Mouse (Mus musculus): ENCODE data around the gene Sv2a.
"Not testable (repeated sequence)": the region's sequence is repeated elsewhere in the genome, so short reads cannot be mapped to it uniquely, and the experiment has no call there.

The Sv2a gene

DNA sequence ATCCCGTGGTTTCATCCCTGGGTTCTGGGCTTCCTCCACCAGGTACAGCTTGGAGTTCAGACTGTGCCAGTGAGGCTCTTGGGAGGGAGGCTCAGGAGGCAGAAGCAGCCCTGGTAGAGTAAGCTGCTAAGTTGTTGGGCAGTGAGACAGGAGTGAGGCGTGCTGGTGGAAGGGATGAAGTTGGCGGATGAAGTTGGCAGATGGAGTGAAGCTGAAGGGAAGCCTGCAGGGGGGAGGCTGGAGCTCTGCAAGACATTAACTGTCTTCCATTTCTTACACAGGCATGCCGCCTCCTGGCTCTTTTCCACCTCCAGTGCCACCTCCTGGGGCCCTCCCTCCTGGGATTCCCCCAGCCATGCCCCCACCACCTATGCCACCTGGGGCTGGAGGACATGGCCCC is 6.9 kb upstream of the Sv2a start:
- DNase-seq (ENCODE audit: low spot score): not testable (repeated sequence)

DNA sequence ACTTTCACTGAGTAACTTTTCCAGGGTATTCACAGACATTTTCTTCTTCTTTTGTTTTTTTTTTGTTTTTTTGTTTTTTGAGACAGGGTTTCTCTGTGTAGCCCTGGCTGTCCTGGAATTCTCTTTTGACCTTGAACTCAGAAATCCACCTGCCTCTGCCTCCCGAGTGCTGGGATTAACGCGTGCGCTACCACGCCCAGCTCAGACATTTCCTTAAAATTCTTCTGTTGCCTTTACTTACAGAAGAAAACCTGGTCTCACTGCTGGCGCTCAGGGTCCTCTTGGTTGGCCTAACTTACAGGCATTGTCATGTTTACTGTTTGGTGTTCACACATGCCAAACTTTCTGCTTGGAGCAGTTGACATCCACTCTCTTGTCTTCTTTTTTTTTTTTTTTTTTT is 5.7 kb upstream of the Sv2a start:
- DNase-seq (ENCODE audit: low spot score): no peak

DNA sequence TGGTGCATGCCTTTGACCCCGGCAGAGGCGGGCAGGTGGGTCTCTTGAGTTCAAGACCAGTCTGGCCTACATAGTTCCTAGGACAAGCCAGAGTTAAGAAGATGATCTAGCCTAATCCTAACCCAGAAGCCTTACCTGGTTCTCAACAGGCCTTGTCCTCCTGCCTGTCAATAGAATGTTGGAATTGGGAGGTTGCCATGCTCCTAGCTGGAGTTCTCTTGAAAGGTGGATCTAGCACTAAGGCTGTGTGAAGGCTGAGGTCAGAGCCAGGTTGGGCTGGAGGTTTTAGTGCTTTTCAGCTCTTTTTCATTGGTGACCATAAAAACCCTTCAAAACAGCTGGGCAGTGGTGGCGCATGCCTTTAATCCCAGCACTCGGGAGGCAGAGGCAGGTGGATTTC is 2.5 kb upstream of the Sv2a start:
- no peak for DNase-seq (ENCODE audit: low spot score)

DNA sequence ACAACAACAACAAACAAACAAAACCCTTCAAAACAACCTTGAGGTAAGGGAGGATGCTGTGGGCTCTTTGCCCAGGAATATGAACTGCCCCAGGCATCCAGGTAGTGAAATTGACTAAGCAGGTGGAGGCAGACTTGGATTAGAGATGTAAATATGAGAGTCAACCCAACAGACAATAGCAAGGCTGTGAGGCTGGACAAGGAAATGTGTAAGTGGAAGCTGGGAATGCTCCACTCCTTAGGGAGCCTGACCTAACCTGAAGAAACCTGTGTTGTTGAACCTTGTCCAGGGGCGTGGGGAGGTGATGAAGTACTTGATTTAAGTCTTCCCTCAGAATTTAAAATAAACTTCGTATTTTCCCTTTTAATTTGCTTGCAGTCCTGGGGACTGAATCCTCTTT is 2.0 kb upstream of the Sv2a start:
- DNase-seq (ENCODE audit: low spot score): no peak

DNA sequence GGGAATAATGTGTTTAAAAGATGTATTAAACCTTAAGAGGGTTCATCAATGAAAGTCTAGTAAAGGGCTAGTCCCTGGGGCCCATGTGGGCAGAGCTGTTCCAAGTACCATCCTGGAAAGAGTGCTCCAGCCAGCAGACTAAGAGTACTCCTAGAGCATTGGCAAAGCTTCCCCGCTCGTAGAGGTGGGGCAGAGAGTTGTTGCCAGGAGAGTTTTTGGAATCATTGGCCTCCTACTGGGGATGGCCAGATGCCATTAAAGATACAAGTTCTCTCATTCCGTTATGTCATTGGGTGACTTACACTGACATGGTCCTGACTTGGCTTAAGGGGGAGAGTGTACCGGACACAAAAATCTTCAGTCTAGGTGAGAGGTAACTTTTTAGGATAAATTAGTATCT is 1.4 kb upstream of the Sv2a start:
- no peak for DNase-seq (ENCODE audit: low spot score)

DNA sequence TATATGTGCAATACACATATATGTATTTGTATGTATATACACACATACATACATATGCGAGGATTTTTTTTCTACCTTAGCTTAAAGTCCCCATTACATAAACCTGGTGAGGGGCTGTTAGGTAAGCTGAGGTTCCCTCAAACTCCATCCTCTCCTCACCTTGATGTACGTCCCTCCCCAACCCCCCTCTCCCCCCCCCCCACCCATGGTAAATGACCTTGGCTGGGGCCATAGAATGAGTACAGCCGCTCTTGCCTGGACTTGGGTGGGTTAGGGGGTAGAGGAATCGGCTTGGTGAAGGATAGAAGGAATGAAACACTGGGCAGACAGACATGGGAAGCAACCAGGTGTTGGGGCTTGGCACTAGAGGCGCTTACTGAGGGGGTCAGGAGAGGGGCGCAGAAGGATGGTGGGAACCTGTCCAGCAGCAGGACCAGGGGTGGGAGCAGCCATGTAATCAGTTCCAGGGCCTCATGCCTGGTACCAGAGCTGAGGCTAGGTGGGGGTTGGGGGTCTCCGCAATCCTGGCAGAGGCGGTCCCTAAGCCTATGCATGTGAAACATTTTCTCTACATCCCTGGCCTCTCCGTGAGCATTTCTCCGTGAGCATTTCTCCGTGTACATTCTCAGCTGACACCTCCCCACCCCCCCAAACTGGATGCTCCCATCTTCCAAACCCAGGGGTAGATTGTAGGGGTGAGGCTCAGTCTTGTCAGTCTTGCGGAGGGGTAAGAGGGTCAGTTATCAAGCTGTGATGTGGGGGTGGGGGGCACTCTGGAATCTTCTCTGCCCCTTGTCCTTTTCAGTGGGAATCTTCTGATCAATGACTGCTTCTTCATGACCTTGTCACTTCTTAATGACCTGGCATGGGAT is 795 bp downstream of the Sv2a start:
- DNase-seq (ENCODE audit: low spot score): no peak

DNA sequence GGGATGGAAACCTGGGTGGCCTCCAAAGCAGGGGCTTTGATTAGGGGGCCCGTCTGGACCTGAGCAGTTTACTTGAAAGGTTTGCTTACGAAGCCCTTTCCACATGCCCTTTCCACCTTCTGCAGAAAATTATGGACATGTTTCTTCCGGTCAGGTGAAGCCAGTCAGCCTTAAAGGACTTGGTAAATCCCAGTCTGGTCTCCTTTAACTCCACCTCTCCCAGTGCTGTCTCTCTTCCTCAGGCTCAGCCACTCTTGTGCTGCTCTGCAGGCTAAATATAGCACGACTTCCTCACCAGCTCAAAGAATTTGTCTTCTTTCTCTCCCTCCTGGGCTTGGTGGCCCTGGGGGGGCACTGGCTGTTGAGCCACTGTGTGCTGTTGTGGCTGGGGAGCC is 1.4 kb downstream of the Sv2a start:
- DNase-seq (ENCODE audit: low spot score): no peak

DNA sequence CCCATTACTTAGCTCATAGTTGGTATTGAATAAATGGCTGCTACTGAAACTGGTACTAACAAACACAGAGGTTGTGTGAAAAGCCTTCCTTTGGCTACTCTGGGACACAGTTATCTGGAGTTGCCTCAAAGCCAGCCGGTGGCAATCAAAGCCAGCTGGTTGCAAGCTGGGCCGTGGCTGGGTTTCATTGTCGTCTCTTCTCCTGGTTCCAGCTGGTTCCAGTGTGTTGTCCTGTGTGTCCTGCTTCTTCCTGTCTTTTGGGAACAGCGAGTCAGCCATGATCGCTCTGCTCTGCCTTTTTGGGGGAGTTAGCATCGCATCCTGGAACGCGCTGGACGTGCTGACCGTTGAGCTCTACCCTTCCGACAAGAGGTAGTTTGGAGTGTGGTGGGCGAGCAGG is 12.0 kb downstream of the Sv2a start:
- no peak for DNase-seq (ENCODE audit: low spot score)

DNA sequence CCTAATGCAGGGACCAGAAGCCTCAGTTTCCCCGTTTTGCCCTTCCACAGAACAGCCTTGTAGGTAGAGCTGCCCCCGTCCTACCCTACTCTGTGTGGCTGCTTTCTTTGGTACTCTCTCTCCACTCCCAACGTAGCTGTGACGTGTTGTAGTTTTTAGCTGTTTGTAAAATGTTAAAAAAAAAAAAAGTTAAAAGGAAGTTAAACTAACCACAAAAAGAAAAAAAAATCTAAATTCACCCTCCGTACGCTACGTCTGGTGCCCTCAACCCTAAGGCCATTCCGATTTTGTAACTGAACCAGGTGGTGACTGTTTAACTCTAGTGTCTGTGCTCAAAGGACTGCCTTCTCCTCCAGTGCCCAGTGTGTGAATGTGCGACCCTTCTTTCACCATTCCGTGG is 14.0 kb downstream of the Sv2a start:
- DNase-seq (ENCODE audit: low spot score): no peak

DNA sequence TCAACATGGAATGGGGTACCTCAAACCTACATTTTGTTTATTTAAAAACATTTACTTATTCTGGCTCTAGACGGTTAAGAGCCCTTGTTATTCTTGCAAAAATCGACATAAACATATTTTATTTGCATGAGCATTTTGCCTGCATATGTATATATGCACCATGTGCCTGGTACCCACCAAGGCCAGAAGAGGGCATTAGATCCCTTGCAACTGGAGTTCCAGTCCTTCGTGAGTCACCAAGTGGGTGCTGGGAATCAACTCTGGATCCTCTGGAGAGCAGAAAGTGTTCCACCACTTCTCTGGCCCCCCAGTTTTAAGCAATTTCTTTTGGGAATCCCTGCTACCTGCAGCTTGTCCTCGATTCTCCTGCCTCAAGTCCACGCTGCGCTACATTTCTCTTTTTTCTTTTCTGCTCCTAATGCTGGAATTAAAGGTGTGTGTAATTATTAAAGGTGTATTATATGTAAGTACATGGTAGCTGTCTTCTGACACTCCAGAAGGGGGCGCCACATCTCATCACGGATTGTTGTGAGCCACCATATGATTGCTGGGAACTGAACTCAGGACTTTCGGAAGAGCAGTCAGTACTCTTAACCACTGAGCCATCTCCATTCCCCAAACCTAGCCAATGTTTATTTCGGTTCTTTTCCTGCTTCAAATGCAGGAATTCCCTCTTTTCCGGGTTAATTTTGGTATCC is 14.8 kb downstream of the Sv2a start:
- no peak for DNase-seq (ENCODE audit: low spot score)

DNA sequence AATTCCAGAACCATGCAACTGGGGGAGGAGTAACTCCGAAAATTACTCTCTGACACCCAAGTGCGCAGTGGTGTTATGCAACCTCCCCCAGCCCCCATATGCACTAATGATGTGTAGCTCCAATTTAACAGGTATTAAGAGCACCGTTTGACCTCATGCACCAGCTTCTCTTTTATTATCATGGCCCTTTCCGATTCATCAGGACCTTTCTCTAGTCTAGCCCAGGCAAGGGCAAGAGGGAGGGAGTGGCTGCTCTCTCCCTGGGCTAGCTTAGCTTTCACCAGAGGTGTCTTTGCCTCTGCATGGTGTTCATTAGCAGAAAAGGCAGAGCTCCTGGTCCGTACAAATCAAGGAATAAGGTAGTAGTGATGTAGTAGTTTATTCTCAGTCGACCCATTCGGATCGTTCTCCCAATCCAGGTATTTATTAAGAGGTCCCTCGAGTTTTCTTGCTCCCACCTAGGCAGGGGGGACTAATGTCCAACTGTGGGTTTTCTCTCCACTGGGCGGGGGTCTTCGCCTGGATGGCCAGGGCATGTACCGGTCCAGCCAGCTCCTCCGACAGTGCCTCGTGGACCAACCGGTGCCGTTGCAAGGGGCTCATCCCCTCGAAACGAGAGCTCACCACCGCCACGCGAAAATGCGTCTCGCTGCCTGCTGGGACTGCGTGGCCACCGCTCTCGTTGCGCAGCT is 15.6 kb downstream of the Sv2a start:
- DNase-seq (ENCODE audit: low spot score): no peak

DNA sequence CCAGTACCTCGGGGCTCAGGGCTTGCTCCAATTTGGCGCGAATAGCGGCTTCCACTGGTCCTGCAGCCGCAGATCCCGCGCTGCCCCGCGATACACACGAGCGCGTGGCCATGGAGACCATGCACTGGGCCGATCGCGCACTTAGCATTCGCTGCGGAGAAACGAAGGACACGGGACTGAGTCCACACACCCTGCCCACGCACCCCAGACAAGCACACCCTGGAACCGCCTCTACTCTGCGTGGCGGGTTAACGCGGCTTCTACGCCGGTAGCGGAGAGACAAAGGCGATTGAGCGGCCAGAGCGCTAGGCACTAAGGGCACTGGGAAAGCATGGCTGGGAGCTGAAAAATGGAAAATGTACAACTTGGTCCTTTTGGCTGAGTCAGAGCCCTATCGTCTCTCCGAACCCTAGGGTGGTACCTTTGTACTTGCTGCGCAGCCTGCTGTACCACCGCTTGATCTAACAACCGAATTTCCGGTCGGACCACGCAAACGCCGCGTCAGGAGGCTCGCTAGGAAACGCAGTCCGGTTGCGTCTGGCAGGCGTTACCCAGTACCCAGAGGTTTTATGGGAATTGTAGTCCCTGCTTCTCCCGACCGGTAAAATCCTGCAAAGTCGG is 16.3 kb downstream of the Sv2a start:
- DNase-seq (ENCODE audit: low spot score): peak; percentile 84

DNA sequence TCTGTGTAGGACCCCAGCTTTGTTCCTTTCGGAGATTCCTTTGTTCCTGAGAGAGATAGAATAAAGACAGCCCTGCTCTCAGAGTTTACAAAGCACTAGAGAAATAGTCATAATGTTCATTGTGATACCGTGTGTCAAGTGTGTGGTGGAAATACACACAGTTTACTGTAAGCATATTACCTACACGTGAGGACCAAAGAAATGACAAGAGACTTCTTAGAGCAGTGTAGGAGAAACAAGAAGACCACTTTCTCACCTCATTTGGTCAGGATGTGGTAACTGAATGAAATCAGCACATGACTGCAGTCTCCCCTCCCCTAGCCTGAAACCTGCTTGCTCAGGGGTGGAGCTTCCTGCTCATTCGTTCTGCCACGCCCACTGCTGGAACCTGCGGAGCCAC is 17.2 kb downstream of the Sv2a start:
- DNase-seq (ENCODE audit: low spot score): no peak

DNA sequence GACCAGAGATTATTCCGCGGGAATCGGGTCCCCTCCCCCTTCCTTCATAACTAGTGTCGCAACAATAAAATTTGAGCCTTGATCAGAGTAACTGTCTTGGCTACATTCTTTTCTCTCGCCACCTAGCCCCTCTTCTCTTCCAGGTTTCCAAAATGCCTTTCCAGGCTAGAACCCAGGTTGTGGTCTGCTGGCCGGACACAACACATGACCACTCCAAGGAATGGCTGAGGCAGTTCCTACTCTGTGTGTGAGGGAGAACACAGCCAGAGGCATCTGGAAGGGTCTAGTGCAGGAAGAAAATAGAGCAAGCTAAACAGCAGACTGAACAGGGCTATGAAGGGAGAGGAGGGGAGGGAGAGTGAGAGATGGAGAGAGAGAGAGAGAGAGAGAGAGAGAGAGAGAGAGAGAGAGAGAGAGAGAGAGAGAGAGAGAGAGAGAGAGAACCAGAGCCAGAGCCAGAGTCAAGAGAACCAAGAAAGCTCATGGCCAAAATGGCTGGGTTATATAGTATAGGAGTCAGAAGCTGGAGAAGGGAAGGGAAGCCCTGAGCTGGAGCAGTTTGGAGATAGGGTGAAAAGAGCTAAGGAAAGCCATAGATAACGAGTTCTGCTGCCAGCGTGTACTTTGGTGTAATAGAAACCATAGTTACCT is 17.8 kb downstream of the Sv2a start:
- DNase-seq (ENCODE audit: low spot score): not testable (repeated sequence)

DNA sequence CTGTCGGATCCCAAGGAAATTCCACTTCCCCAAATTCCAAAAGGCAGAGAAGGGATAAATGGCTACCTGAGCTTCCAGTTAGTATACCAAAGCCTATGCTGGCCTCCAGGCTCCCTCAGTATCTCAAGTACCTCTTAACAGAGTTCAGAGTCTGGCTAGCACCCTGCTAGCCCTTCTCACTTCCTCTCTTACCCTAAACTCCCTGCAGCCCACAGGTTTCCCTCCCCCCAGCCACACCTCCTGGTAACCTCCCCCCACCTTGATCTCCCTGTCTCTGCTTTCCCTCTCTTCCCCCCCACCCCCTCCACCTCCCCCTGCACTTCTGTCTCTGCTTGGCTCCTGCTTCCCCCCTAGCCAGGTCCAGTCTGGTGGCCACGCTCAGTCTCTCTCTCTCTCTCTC is 18.8 kb downstream of the Sv2a start:
- DNase-seq (ENCODE audit: low spot score): no peak

DNA sequence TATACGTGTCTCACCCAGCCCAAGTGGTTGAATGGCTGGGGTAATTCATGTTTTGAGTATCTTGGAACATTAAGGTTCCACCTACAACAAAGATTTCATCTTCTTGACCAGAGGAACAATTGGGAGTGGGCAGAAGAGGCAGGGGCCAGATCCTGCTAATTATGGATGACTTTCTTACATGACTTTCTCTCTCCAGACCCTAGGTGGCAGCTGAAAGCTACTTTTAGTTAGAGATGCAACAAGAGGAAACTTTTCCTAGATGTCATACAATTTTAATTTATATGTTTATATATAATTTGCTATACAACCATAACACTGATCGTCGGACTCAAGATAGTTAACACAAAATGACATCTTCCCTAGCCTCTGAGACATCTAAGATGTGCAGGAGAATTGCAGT is 26.9 kb downstream of the Sv2a start:
- DNase-seq (ENCODE audit: low spot score): no peak

DNA sequence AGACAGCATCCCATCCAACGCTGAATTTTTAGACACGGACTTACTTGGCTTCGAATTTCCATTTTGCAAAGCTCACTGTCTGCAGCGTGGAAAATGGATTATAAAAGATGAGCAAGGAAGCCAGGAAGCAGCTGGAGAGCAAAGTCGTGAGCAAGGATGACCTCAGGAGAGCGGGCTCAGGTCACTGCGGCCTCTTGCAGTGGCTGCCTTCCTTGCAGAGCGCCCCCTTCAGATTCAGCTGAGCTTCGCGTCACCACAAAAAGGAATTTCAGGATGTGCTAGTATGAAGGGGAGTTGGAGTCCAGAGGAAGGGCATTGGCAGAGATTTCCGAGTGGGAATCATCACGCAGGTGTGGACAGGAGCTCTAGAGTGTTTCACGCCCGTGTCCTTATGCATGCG is 28.3 kb downstream of the Sv2a start:
- DNase-seq (ENCODE audit: low spot score): peak; percentile 41

DNA sequence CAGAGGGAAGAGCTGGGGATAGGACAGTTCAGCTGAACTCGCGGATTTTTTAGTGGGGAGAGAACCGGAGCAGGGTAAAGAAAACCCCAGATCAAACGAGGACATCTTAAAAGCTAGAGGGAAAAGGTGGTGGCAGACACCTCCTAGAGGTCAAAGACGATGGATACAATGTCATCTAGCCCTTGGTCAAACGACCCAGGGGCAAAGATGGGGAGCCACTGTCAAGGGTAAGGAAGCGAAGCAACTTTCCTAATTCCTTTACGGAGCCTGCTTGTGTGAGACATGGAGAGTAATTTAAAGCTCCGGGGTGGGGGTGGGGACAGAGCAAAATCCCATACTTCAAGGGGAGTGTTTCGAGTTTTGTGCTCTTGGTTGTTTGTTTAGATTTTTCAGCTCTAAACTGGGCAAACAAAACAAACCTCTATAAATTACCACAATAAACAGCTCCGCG is 38.3 kb downstream of the Sv2a start:
- DNase-seq (ENCODE audit: low spot score): no peak

DNA sequence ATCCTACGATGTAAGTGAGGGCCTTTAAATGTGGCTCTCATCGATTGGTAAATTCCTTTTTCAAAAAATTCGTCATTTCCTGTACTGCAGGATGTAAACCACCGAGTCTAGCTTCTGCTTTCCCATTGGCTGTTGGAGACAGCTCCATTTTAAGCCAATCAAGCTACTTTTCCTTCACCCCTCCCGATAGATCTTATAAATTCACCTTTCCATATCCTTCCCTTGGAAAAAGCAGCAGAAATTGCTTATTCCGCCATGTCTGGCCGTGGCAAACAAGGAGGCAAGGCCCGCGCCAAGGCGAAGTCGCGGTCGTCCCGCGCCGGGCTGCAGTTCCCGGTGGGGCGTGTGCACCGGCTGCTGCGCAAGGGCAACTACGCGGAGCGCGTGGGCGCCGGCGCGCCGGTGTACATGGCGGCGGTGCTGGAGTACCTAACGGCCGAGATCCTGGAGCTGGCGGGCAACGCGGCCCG is 38.7 kb downstream of the Sv2a start, which contains the start of the genes Bola1 and Hist2h2ab:
TSS of gene Bola1 (minus strand) at position 49 of the 470 bp plus-strand sequence.
TSS of gene Hist2h2ab (plus strand) at position 205 of the 470 bp plus-strand sequence.
- peak; percentile 79 for DNase-seq (ENCODE audit: low spot score)

DNA sequence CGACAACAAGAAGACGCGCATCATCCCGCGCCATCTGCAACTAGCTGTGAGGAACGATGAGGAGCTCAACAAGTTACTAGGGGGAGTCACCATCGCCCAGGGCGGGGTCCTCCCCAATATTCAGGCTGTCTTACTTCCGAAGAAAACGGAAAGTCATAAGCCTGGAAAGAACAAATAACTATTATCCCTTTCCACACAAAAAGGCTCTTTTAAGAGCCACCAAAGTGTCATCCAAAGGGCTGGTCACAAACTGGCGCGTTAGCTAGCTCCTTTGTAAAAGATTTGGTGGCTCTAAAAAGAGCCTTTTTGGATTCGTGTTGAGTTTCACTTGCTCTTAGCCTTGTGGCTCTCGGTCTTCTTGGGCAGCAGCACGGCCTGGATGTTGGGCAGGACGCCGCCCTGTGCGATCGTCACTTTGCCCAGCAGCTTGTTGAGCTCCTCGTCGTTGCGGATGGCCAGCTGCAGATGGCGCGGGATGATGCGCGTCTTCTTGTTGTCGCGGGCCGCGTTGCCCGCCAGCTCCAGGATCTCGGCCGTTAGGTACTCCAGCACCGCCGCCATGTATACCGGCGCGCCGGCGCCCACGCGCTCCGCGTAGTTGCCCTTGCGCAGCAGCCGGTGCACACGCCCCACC is 39.3 kb downstream of the Sv2a start:
- not testable (repeated sequence) for DNase-seq (ENCODE audit: low spot score)
